Mouse (Mus musculus): Measurements from ENCODE around the gene 1700016C15Rik. TPM values are rescaled to one million over a fixed set of nuclear protein-coding genes. Genes with fewer than 3 reads are reported as not detected.
A peak's percentile ranks its signal among the peaks of the same experiment; 100 is the strongest.

The 1700016C15Rik gene
- polyA plus RNA-seq, 1 experiment from 2014 or later: 0.38 TPM

DNA sequence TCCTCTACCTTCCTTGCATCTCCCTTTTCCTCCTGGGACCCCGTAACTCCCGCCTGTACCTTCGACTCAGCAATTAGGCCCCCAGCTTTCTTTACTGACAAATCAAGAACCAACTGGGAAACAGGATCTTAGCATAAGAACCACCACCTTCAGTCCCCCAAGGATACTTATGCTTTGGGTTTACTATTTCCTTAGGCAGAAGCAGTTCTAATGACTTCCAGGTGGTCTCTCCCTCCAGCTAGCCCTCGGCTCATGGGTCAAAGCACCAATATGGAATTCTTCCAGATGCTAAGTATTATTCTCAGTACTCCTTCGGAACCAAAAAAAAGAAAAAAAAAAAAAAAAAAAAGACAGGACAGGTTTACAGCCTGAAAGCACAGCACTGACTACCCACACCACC lies 27.6 kb downstream of the 1700016C15Rik start:
- Histone ChIP-seq H3K36me3 (ENCODE audit: control insufficient read depth, insufficient read depth, low read length) (no peaks in the 10 kb centered on the region), H3K4me1 (ENCODE audit: control insufficient read depth, insufficient read depth, low read length) (no peaks in the 10 kb centered on the region), H3K9ac (replicated peaks; ENCODE audit: low read length) (no peak overlapping the region), H3K4me3 (replicated peaks; ENCODE audit: low read depth, low read length) (no peak overlapping the region), H3K4me2 (ENCODE audit: low read length) (no peak overlapping the region), H3K27me3 (ENCODE audit: control insufficient read depth, insufficient read depth, low read length) (no peaks in the 10 kb centered on the region), H3K27ac (replicated peaks; ENCODE audit: low read depth, low read length) (no peak overlapping the region), H3K9me3 (ENCODE audit: control insufficient read depth, low read length) (no peaks in the 10 kb centered on the region)
- no peak for ATAC-seq (ENCODE audit: low FRiP score, low TSS enrichment)
- no peak for DNase-seq
- 92% methylated on average over 5 of the region's 5 CpGs for WGBS

DNA sequence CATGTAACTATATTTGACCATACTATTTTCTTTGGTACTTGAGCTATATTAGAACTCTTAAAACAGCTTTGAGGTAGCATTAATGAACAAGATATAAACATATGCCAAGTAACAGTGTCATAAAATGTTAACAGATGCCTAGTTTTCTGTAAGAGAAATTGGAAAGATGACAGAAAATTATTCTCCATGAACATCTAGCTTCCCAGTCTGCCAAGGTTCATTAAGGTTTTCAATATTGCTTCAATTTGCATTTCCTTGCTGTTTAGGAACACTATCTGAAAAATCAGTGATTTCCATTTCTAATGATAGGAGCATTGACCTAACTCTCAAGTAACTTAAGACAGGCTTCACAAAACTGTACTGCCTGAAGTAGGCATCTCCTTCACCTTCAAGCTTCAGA lies 39.3 kb downstream of the 1700016C15Rik start:
- DNase-seq (no peak), ATAC-seq (ENCODE audit: low FRiP score, low TSS enrichment) (no peak)
- no peaks in the 10 kb centered on the region for H3K27me3 ChIP-seq (ENCODE audit: control insufficient read depth, insufficient read depth, low read length)
- H3K36me3 ChIP-seq (ENCODE audit: control insufficient read depth, insufficient read depth, low read length): peaks cover 49% of the 10 kb centered on the region
- H3K4me3 ChIP-seq (replicated peaks; ENCODE audit: low read depth, low read length): no peak overlapping the region
- H3K9me3 ChIP-seq (ENCODE audit: control insufficient read depth, low read length): no peaks in the 10 kb centered on the region
- H3K27ac ChIP-seq (replicated peaks; ENCODE audit: low read depth, low read length): no peak overlapping the region
- H3K9ac ChIP-seq (replicated peaks; ENCODE audit: low read length): no peak overlapping the region
- no peak overlapping the region for H3K4me2 ChIP-seq (ENCODE audit: low read length)
- no peaks in the 10 kb centered on the region for H3K4me1 ChIP-seq (ENCODE audit: control insufficient read depth, insufficient read depth, low read length)

DNA sequence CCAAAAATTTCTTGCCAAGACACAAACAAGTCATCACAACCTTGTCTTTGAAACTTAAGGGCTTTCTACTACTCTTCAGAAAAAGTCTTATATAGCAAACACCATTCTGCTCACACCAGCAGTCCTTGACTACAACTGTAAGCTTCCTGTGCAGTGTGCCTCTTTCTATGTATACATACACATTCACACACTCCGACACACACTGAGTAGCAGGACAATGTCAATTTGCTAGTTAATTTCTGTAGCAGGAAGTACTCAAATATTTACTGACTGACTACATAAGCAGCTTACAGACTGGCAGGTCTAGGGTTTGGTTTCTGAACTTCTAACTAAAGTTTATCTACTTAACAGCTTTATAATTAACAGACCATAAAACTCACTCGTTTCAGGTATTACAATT lies 47.8 kb downstream of the 1700016C15Rik start:
- 93% methylated on average over 2 of the region's 2 CpGs for WGBS
- no peaks in the 10 kb centered on the region for H3K27me3 ChIP-seq (ENCODE audit: control insufficient read depth, insufficient read depth, low read length)
- ATAC-seq (ENCODE audit: low FRiP score, low TSS enrichment) (no peak), DNase-seq (no peak)
- no peaks in the 10 kb centered on the region for H3K9me3 ChIP-seq (ENCODE audit: control insufficient read depth, low read length)
- no peaks in the 10 kb centered on the region for H3K4me1 ChIP-seq (ENCODE audit: control insufficient read depth, insufficient read depth, low read length)
- H3K4me2 ChIP-seq (ENCODE audit: low read length): no peak overlapping the region
- H3K27ac ChIP-seq (replicated peaks; ENCODE audit: low read depth, low read length): no peak overlapping the region
- H3K36me3 ChIP-seq (ENCODE audit: control insufficient read depth, insufficient read depth, low read length): peaks cover 38% of the 10 kb centered on the region
- no peak overlapping the region for H3K4me3 ChIP-seq (replicated peaks; ENCODE audit: low read depth, low read length)
- H3K9ac ChIP-seq (replicated peaks; ENCODE audit: low read length): no peak overlapping the region

DNA sequence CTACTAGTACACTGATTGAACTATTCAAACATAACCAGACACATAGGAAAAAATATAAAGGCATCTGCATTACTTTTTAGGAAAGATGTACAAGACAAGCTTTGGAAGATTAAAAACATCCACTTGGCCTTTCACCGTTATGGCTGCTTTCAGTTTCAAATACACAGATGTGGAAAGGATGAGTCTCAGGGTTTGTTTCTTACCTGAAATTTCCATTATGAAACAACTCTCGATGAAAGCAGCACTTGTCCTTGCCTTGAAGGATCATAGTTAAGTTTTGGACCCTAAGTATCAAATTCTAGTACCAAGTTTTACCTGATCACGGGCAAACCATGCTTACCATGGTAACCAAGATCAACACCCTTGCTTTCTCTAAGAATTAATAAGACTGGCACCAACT lies 63.2 kb downstream of the 1700016C15Rik start:
- 89% methylated on average over 3 of the region's 3 CpGs for WGBS
- peaks cover 17% of the 10 kb centered on the region for H3K4me1 ChIP-seq (ENCODE audit: control insufficient read depth, insufficient read depth, low read length)
- ATAC-seq (ENCODE audit: low FRiP score, low TSS enrichment): no peak

DNA sequence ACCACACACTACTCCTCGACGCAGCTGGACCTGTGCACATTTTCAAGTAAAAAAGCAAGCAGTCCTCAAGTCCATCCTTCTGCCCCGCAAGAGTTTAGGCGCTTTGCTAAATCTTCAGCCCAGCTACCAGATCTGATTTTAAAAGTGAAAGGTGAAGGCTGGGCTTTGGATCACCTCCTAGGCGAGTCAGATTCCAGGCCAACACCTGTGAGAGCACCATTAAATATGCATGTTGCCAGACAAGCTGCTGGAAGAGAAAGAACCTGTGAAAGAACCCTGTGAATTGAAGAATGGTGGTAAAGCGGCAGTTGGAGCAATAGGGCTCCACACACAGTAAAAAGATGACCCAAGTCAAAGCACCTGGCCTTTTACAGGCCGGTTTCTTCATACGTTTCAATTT lies 65.3 kb downstream of the 1700016C15Rik start:
- Histone ChIP-seq H3K27me3 (ENCODE audit: control insufficient read depth, insufficient read depth, low read length) (no peaks in the 10 kb centered on the region), H3K36me3 (ENCODE audit: control insufficient read depth, insufficient read depth, low read length) (no peaks in the 10 kb centered on the region), H3K9me3 (ENCODE audit: control insufficient read depth, low read length) (no peaks in the 10 kb centered on the region), H3K4me3 (replicated peaks; ENCODE audit: low read depth, low read length) (peak overlapping the region; percentile 91), H3K27ac (replicated peaks; ENCODE audit: low read depth, low read length) (no peak overlapping the region), H3K9ac (replicated peaks; ENCODE audit: low read length) (peak overlapping the region; percentile 80; the same call in 1 of the 2 replicates), H3K4me1 (ENCODE audit: control insufficient read depth, insufficient read depth, low read length) (peaks cover 17% of the 10 kb centered on the region), H3K4me2 (ENCODE audit: low read length) (peak overlapping the region; percentile 69)
- ATAC-seq (ENCODE audit: low FRiP score, low TSS enrichment): no peak
- DNase-seq: peak; percentile 9
- 7% methylated on average over 8 of the region's 8 CpGs for WGBS

More for the DNA sequence above, 63.2 kb downstream of the 1700016C15Rik start:
- Histone ChIP-seq H3K36me3 (ENCODE audit: control insufficient read depth, insufficient read depth, low read length) (no peaks in the 10 kb centered on the region), H3K4me2 (ENCODE audit: low read length) (no peak overlapping the region), H3K27me3 (ENCODE audit: control insufficient read depth, insufficient read depth, low read length) (no peaks in the 10 kb centered on the region), H3K27ac (replicated peaks; ENCODE audit: low read depth, low read length) (no peak overlapping the region), H3K4me3 (replicated peaks; ENCODE audit: low read depth, low read length) (no peak overlapping the region), H3K9me3 (ENCODE audit: control insufficient read depth, low read length) (peaks cover 7% of the 10 kb centered on the region), H3K9ac (replicated peaks; ENCODE audit: low read length) (no peak overlapping the region)
- DNase-seq: no peak

DNA sequence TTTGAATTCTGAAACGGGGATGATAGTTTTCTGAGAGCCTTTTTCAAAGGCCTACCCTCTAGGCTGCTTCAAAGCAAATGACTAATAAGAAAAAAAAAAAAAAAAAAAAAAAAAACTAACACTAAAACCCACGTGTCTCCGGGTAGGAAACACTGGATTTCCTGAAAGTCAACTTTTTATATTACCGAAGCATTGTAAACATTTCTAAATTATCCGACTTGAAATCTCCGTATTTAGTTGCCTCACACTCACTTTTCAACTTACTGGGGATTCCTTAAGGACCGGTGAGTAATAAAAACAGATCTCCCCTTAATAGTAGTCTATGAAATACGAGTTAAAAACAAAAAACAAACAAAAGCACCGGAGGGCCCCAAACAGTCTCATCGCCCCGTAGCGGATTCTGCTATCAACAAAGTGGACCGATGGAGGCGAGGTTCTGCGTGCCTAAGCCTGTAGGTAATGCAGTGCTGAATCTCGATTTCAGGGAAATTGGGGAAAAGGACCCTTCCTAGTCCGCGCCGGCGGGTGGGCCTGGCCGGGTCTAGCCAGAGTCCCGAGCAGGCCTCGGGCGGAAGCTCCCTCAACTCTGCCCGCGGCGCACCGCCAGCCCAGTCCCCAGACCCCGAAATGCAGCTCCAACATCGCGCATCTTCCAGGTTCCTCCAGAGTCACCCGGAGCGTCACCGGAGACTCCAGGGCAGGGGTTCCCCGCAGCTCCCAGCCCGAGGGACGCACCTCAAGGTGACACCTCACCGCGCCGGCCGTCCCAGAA lies 66.0 kb downstream of the 1700016C15Rik start:
- H3K27me3 ChIP-seq (ENCODE audit: control insufficient read depth, insufficient read depth, low read length): no peaks in the 10 kb centered on the region
- peak overlapping the region; percentile 69 for H3K4me2 ChIP-seq (ENCODE audit: low read length)
- H3K36me3 ChIP-seq (ENCODE audit: control insufficient read depth, insufficient read depth, low read length): no peaks in the 10 kb centered on the region
- DNase-seq (peak; percentile 70), ATAC-seq (ENCODE audit: low FRiP score, low TSS enrichment) (peak; percentile 49; the same call in 1 of the 2 replicates)
- under 1% methylated on average over 41 of the region's 41 CpGs for WGBS
- no peaks in the 10 kb centered on the region for H3K9me3 ChIP-seq (ENCODE audit: control insufficient read depth, low read length)
- H3K27ac ChIP-seq (replicated peaks; ENCODE audit: low read depth, low read length): peak overlapping the region; percentile 80
- H3K4me3 ChIP-seq (replicated peaks; ENCODE audit: low read depth, low read length): peak overlapping the region; percentile 91
- H3K4me1 ChIP-seq (ENCODE audit: control insufficient read depth, insufficient read depth, low read length): peaks cover 17% of the 10 kb centered on the region
- H3K9ac ChIP-seq (replicated peaks; ENCODE audit: low read length): peak overlapping the region; percentile 80

DNA sequence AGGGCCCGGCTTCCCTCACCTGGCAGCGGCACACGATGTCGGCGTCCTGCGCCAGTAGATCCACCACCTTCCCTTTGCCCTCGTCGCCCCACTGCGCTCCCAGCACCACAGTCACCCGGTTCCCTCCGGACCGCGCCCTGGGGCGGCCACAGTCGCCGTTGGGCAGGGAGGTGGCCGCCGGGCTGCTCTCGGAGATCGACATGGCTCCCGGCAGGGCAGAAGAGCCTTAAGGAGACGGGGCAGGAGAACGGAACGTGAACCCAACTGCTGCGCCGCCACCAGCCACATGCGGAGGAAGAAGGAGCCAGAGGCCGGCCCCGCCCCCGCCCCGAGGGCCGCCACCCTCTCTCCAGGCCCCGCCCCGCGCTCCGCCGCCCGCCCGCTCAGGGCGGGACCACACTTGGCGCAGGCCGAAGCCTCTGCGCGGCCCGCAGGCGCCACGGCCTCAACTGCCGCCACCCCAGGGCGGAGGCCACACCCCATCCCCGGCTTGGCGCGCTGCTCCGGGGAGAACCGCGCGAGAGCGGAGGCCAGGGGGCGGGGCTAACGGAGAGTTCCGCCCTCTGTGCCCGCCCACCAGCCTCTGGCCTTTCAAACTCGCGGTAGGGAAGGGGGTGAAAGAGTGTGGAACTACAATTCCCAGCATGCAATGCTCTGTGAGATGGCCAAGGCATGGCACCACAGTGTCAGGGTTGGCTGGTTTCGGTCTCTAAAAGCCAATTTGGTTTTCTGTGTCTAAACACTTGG lies 66.8 kb downstream of the 1700016C15Rik start, which contains the start of gene Adss:
Gene Adss (minus strand): TSS at position 319 of the 747 bp plus-strand sequence.
- ATAC-seq (ENCODE audit: low FRiP score, low TSS enrichment): peak; percentile 99
- Histone ChIP-seq H3K4me2 (ENCODE audit: low read length) (peak within 1 kb of the TSS; percentile 69), H3K36me3 (ENCODE audit: control insufficient read depth, insufficient read depth, low read length) (no peaks in the 10 kb centered on the region), H3K27me3 (ENCODE audit: control insufficient read depth, insufficient read depth, low read length) (no peaks in the 10 kb centered on the region), H3K4me3 (replicated peaks; ENCODE audit: low read depth, low read length) (peak within 1 kb of the TSS; percentile 91), H3K9ac (replicated peaks; ENCODE audit: low read length) (peak within 1 kb of the TSS; percentile 80), H3K4me1 (ENCODE audit: control insufficient read depth, insufficient read depth, low read length) (peaks cover 17% of the 10 kb centered on the region), H3K27ac (replicated peaks; ENCODE audit: low read depth, low read length) (peak within 1 kb of the TSS; percentile 80), H3K9me3 (ENCODE audit: control insufficient read depth, low read length) (no peaks in the 10 kb centered on the region)
- peak; percentile 99 for DNase-seq
- WGBS: 1% methylated on average over 54 of the region's 64 CpGs

DNA sequence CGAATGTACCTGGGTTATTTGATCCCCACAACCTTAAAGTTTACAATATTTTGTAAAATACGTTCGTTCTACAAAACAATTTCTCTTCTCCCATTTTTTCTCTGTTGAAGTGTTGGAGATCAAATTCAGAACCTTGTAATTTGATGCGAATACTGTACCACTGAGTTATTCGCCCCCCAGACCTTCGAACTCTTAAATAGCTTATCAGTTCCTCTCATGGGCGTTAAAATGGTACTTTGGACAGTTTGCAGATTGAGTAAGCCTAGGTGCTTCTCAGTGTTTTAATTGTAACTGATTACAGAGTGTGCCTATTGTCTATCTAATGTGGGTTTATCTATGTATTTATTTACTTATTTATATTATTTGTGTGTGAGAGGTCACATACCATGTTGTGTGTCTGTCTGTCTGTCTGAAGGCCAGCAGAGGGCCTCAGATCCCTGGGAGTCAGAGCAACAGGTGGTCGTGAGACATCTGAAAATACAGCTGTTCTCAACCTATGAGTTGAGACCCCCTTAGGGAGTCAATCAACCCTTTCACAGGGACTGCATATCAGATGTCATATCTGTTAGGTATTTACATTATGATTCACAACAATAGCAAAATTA lies 67.6 kb downstream of the 1700016C15Rik start:
- WGBS: 78% methylated on average over 8 of the region's 8 CpGs
- peaks cover 17% of the 10 kb centered on the region for H3K4me1 ChIP-seq (ENCODE audit: control insufficient read depth, insufficient read depth, low read length)
- no peak overlapping the region for H3K4me3 ChIP-seq (replicated peaks; ENCODE audit: low read depth, low read length)
- no peaks in the 10 kb centered on the region for H3K36me3 ChIP-seq (ENCODE audit: control insufficient read depth, insufficient read depth, low read length)
- no peaks in the 10 kb centered on the region for H3K9me3 ChIP-seq (ENCODE audit: control insufficient read depth, low read length)
- no peak for ATAC-seq (ENCODE audit: low FRiP score, low TSS enrichment)
- H3K4me2 ChIP-seq (ENCODE audit: low read length): peak overlapping the region; percentile 69; the same call in 1 of the 2 replicates
- no peak overlapping the region for H3K27ac ChIP-seq (replicated peaks; ENCODE audit: low read depth, low read length)
- no peak overlapping the region for H3K9ac ChIP-seq (replicated peaks; ENCODE audit: low read length)
- H3K27me3 ChIP-seq (ENCODE audit: control insufficient read depth, insufficient read depth, low read length): no peaks in the 10 kb centered on the region
- DNase-seq: peak; percentile 18
